Mouse (Mus musculus) ES-E14 (cell line): ENCODE data around the gene Rbm44.

ENCODE experiments used
- CHD2 ChIP-seq: IDR thresholded peaks from 2 replicates; pipeline ENCODE4 v1.6.1; 2014; ENCODE audit warnings: mild to moderate bottlenecking, low read depth, low read length, inconsistent platforms
- HCFC1 ChIP-seq: IDR thresholded peaks from 2 replicates; pipeline ENCODE4 v1.6.1; 2012; ENCODE audit warnings: low read length, inconsistent platforms, borderline replicate concordance; ENCODE audit not compliant: insufficient read depth
- MAFK ChIP-seq: IDR thresholded peaks from 2 replicates; pipeline ENCODE4 v1.6.1; 2014; ENCODE audit warnings: mild to moderate bottlenecking, low read depth, low read length, inconsistent platforms; ENCODE audit not compliant: insufficient read depth
- ZC3H11A ChIP-seq: IDR thresholded peaks from 2 replicates; pipeline ENCODE4 v1.6.1; 2012; ENCODE audit warnings: low read depth, mild to moderate bottlenecking, inconsistent platforms, low read length, borderline replicate concordance

- TF ChIP-seq HCFC1 = no peak
- no peak for TF ChIP-seq MAFK
- TF ChIP-seq ZC3H11A = no peak
- no peak for TF ChIP-seq CHD2
Measured at GRCm38 (mm10) chr1:91095853-91096252, 49.0 kb upstream of the Rbm44 start.
